Mouse (Mus musculus) right cerebral cortex, postnatal 4 days (tissue): ENCODE data around the gene Tctex1d4.

Experiments
- DNase-seq: peaks from one replicate; pipeline ENCODE4 v3.0.0-alpha.2; 2022

Tctex1d4 gene

DNA sequence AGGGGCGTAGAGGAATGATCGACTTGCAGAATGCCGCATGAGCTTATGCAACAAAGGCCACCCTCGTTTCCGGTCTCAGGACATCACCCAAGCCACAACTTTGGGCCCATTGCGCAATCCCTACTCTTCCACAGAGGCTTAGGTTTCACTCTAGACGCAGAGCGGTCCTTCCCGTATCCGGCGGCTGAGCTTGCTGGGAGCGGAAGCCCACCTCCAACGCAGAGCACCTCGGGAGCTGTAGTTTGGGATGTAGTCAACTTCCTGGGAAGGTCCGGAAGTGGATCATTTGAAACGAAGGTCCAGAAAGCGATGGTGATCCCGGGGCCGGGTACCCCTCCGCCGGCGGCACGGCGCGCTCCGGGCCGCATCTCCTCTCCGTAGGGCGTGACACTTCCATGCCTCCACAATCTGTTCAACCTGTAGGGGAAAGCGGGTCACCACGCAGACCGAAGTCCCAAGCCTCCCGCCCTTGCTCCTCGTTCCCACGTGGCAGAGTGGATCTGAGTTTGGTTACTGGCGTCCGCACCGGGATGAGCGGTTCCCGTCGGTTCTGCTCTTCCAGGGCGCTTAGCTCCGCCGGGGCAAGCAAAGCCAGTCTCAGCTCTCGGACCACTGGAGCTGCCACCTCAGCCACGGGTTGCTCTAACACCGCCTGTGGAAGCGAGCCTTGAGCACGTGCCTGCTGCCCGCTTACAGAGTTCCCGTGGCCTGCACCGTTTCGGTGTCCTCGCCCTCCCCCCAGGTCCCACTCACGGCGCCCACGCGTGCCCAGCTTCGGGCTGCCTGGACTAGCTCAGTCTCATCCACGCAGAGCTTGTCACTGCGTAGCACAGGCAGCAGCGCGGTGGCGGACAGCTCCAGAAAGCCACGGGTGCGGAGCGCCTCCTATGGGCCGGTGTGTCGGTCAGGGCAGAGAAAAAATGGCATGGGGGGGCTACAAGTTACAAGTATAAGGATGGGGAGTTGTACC is 5.9 kb upstream of the Tctex1d4 start:
- DNase-seq: peak; percentile 83

DNA sequence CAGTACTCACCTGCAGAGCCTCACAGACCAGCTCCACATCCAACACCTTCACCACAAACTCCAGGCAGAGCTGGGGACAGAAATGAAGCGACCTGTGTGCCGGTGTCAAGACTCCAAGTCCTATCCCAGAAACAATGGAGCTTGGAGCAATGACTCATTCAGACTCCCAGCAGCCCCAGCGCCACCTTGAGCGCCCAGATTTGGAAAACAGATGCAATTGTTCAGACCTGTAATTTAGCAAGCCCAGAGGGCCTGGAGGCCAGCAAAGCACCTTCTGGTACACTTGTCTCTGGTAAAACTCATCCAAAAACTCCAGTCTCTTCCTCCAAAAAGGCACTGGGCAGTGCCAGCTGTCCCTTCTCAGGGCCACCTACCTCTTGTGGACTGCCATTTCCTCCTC is 4.4 kb upstream of the Tctex1d4 start:
- DNase-seq: no peak

GRCm38 (mm10) chr4:117123546-117124217 is 2.9 kb upstream of the Tctex1d4 start:
- no peak for DNase-seq

DNA sequence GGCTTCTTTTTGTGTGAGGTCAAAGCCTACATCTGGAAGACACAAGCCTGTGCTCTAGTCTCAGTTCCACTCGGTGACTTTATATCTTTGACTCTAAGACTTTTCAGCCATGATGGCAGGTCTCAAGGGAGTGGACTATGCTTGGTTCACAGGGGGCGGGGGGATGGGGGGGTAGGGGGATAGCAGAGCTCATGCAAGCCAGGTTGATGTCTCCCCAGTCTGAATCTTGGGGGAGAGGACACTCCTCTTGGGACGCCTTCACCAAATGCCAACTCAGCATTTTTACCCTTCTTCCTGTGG is 2.4 kb upstream of the Tctex1d4 start:
- DNase-seq: no peak

GRCm38 (mm10) chr4:117124518-117125347 is 1.9 kb upstream of the Tctex1d4 start:
- DNase-seq: no peak

DNA sequence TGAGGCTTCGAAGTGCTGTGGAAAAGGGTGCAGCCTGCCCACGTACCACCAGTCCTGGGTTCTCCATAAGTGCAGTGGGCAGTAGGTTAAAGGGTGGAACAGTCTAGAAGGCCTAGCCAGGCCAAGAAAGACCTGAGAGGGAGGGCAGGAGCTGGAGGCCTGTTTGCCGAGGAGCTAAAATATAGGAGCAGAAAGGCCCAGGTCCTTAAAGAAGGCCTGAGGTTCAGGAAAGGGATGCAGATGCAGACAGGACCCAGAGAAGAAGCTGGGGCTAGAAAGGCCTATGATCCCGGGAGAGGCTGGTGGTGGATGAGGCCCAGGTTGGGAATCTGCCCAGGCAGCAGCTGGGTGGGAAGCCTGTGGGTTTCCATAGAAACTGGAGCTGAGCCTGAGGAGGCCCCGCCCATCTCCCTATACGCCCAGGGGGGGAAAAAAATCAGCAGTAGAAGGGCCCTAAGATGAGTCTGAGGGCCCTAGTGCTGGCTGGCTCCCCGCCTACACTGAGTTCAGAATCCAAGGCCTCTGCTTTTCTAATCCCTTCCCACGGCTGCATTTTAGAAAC is 1.2 kb upstream of the Tctex1d4 start, which contains the start of gene Btbd19:
Gene Btbd19 (minus strand): TSS at position 378 of the 562 bp plus-strand sequence.
- DNase-seq: peak; percentile 74

DNA sequence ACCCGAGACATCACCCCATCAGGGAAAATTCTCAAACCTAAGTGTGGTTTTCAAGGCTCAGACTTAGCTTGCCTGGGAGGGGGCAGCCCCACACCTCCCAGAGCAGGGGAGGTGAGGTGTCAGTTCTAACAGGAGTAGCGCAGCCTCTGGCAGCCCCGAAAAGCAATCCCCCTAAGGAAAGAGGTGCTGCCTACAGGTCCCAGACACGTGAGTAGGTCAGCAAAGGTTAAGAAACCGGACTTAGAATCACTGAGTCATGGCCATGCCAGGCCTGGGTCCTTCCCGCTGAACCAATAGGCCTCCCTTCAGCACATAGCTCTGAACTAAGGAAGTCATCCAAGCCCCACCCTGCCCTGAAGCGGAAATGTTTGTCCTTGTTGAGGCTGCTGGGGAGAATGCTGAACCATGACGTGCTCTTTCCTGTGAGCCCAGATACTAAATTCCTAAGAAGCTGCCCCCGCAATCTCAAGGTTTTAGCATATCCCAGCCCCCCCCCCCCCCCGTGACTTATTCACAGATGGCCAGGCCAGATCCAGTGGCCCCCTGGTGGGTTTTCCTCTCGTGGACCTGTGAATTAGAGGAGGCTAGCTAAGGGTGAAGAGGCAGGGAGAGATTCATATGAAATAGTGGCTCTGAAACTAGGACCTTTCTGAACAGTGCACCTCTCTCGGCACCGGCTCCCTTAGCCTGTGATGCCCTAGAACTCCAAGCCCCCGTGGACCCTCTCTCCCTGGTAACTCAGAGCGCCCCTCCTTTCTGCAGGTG is 502 bp upstream of the Tctex1d4 start:
- DNase-seq: no peak

DNA sequence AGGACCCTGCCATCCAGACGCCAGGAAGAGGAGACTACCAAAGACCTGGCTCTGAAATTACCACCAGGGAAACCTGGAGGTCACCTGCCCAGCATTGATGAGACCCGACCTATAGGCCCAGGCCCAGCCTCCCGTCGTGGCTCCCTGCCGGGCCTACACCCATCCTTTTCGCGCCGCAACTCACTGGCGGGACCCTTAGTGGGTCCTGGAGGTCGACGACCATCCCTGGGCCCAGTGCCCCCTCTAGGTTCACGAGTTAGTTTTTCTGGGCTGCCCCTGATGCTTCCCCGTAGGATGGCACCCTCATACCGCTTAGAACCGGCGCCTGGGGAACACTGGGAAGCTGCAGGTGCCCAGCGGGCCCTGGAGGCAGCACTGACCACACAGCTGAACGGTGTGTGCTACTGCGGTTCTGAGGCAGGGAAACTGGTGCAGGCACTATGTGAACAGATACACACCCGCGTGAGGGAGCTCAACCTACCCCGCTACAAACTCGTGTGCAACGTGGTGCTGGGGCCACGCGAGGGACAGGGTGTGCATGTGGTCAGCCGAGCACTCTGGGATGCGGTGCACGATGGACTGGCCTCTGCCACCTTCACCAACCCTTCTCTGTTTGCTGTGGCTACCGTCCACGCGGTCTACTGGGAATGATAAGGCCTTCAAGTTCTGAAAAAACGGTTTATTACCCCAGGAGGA is 1.5 kb downstream of the Tctex1d4 start:
- no peak for DNase-seq

DNA sequence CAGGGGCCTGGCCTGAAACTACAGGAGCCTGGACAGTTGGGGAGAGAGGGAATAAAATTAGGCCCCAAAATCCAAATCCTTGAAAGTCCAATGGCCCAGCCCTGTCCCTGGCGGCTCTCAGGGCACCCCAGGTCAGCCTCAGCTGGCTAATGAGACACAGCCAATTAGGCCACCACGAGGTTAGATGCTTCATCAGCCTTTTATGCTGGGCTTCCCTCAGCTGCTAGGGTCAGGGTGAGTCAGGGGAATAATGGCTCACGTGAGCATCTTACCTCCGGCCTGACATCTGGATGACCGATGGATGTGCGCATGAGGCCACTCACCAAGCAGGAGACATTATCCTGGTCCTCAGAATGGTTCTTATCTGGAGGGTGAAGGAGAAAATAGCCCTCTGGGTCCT is 4.2 kb downstream of the Tctex1d4 start:
- DNase-seq: no peak

GRCm38 (mm10) chr4:117131198-117131597 is 4.6 kb downstream of the Tctex1d4 start:
- no peak for DNase-seq

DNA sequence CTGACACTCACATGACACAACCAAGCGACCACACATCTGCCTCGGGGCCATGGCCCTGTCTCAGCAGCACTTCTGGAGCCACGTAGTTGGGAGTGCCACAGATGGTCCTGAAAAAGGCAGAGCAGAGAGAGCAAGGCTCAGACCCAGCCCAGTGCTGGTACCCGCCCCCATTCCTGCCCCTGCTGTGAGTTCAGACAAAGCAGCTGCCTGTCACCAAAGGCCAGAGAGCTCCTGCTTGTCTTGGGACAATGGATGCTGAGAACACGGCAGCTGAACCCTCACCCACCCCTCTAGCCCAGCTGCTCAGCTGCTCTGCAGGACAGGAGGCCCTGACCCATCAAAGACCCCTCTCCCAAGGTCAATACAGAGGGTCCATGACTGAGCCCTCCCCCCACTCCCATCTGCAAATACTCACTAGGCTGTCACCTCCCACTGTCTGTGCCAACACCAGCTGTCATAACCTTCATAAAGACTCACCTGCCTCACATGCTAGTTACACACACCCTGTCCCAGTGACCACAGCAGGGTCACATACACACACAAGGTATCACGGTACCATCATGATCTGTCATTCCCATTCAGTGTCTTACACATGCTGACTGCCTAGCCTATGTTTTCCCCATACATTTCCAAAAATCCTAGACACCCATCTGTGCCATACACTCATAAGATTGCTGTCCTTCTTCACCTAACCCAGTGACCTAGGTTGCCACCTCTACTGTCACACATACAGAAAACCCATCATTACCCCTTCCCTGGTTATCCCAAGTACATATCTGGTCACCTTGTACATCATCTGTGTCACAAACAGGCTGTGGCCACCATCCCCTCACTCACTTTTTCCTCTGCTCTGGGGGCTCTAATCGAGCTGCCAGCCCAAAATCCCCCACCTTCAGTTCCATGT is 5.5 kb downstream of the Tctex1d4 start:
- DNase-seq: no peak

- DNase-seq: no peak
Observed at GRCm38 (mm10) chr4:117132794-117133143, 6.2 kb downstream of the Tctex1d4 start.

GRCm38 (mm10) chr4:117133366-117133796 is 6.8 kb downstream of the Tctex1d4 start:
- no peak for DNase-seq

GRCm38 (mm10) chr4:117133817-117134600 is 7.4 kb downstream of the Tctex1d4 start, which contains the start of gene Plk3:
Plk3 (minus strand) TSS chr4:117133963.
- peak; percentile 94 for DNase-seq

GRCm38 (mm10) chr4:117134601-117134995 is 8.0 kb downstream of the Tctex1d4 start:
- DNase-seq: no peak

DNA sequence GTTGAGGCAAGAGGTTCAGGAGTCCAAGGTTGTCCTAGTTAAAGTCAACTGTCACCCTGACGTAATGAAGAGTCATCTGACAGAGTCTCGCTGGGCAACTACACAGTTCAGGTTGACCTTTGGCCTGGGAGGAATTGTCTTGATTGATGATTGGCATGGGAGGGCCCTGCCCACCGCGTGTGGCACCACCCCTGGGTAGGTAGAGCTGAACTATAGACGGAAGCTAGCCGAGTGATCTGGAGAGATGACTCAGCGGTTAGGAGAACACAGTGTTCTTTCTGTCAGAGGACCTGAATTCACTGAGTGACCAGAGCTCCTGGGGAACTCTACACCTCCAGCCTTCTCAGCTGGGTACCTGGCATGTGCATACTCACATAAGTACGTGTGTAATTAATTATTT is 9.4 kb downstream of the Tctex1d4 start:
- no peak for DNase-seq

DNA sequence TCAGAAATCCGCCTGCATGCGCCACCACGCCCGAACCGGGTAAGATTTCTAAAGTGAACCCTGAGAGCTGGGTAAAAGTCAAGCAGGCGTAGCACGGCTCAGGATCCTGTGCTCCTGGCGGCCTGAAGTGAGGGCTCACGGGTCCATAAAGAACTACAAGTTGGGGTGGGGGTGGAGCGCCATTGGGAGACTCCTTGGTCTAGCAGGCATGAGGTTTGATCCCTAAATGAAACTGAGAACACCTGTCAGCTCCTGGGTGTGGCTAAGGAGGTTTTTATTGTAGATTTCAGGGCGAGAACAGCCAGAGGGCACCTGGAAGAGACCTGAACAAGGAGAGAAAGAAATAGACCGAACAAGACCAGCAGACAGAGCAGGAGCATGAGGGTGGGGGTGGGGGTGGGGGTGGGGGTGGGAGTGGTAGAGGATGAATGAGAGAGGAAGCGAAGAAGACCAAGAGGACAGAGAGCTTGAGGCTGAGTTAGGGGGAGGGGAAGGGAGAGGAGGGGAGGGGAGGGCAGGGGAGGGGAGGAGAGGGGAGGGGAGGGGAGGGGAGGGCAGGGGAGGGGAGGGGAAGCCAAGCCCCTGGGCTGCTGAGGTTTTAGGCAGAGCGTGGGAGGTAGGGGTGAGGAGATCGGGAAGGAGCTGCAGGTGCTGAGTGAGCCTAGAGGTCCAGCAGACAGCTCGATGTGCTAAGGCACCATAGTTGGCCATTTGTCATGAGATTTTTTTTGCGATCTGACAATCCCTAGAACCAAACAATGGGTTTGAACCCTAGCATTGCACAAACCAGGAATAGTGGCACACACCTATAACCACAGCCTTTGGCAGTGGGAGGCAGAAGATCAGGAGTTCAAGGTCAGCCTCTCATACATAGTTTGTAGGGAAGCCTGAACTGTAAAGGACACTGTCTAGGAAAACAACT is 12.0 kb downstream of the Tctex1d4 start:
- no peak for DNase-seq

- no peak for DNase-seq
Observed at GRCm38 (mm10) chr4:117139217-117139612, 12.6 kb downstream of the Tctex1d4 start.
